Mouse (Mus musculus) kidney, adult 9 months (tissue): ENCODE data around the gene Ssrp1.

ENCODE experiments used
- DNase-seq: peaks from one replicate; pipeline ENCODE4 v3.0.0; 2022

Ssrp1 gene

DNA sequence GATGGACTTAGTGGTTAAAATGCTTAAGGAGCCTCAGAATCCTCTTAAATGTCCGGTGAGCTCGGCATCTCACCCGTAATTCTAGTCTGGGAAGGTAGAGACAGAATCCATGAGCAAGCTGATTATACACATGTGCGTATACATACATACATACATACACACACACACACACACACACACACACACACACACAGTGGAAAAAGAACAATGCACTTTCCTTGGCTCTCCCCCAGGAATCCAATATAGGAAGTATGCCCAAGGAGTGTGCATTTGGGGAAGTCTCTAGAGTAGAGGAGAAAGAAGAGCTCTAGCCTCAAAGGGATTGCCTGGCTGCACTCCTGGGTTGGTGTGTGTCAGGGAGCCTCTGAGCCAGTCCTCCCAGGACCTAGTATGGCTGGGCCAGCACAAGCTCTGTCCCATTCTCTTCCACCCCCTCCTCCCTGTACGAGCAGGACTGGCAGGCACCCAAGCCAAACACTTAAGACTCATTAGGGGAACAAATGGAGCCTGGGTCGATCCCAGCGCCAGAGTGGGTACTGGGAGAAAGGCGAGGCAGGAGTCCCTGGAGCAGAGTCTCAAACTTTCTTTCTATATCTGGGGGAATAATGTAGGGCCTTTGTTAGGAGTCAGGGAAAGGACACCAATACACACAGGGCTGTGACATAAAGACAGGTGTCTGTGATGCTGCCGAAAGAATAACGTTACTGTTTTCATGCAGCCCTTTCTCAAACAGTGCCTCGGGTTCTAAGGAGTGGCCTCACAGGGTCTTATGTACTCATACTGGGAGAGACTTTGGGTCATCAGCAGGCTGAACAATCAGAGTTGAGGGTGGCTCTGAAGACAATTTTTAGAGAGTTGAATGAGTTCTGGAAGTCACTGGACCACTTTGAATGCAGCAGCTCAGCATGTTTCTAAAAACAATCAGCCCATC, 51.9 kb downstream of the Ssrp1 start:
- no peak for DNase-seq

DNA sequence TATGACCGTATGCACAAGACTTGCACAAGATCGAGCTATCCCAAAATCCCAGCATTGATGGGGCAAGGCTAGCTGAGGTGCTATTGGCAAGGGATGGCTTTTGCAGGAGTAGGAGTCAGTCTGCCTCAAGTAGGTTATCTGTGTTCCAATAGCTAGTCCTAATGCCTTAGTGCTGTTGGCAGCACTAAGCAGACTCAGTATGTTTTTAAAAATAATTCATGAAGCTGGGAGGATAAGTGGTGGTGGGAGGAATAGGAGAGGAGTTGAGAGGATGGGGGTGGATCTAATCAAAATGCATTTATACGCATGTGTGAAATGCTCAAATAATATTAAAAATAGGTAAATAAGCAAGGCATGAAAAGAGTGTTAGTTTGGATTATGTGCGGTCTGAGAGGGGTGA, 54.3 kb downstream of the Ssrp1 start:
- DNase-seq = no peak

DNA sequence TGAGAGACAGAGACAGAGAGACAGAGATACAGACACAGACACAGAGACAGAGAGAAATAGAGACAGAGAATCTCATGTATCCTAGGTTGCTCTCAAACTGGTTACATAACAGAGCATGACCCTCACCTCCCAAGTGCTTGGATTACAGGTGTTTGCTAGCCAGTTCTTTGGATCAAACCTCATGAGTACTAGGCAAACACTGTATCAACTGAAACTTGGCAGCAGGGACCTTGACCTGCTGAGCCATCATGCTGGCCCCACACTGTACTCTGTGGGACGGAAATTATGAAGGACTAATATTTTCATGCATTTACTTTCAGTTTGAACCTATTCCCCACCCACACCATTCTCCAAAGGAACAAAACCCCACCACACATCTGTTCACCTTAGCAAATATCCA, 56.3 kb downstream of the Ssrp1 start:
- no peak for DNase-seq

- no peak for DNase-seq
Measured at GRCm38 (mm10) chr2:85095906-85096305, 58.9 kb downstream of the Ssrp1 start.
